Mouse (Mus musculus): Measurements from ENCODE around the gene Fancf. TPM values are rescaled to one million over a fixed set of nuclear protein-coding genes. Genes with fewer than 3 reads are reported as not detected.

Fancf gene
- 10.6 and 14.4 TPM in 2 replicates for polyA plus RNA-seq (2012; rRNA removed)

GRCm38 (mm10) chr7:51862097-51862492 is at the start of gene Fancf:
TSS of gene Fancf (minus strand) at chr7:51862267.
- Histone ChIP-seq H3K4me1 (ENCODE audit: control insufficient read depth, insufficient read depth, insufficient read length, low read length) (peaks cover 6% of the 10 kb centered on the region), H3K27ac (ENCODE audit: insufficient read depth, low read depth, low read length) (peak within 1 kb of the TSS; percentile 81), H3K36me3 (ENCODE audit: control insufficient read depth, insufficient read depth, low read length) (peaks cover 2% of the 10 kb centered on the region), H3K27me3 (ENCODE audit: control insufficient read depth, insufficient read depth, low read length) (no peaks in the 10 kb centered on the region), H3K4me3 (ENCODE audit: low read depth, low read length) (peak within 1 kb of the TSS; percentile 84)
- under 1% methylated on average over 43 of the region's 43 CpGs for WGBS
- no peak for TF ChIP-seq CTCF (IDR thresholded peaks at IDR 0.05; ENCODE audit: extremely low read depth, insufficient read length, insufficient replicate concordance, low read depth, low read length)
- 0 out of 2 replicates have a peak, but pooled peaks have one; percentile 33 for TF ChIP-seq POLR2A (IDR thresholded peaks at IDR 0.05; ENCODE audit: low read depth, low read length)

- H3K36me3 ChIP-seq (ENCODE audit: control insufficient read depth, insufficient read depth, low read length) = no peaks in the 10 kb centered on the region
- H3K27me3 ChIP-seq (ENCODE audit: control insufficient read depth, insufficient read depth, low read length) = no peaks in the 10 kb centered on the region
- no peak for TF ChIP-seq POLR2A (IDR thresholded peaks at IDR 0.05; ENCODE audit: low read depth, low read length)
- TF ChIP-seq CTCF (IDR thresholded peaks at IDR 0.05; ENCODE audit: extremely low read depth, insufficient read length, insufficient replicate concordance, low read depth, low read length) = no peak
- H3K4me1 ChIP-seq (ENCODE audit: control insufficient read depth, insufficient read depth, insufficient read length, low read length) = no peaks in the 10 kb centered on the region
- no peak overlapping the region for H3K27ac ChIP-seq (ENCODE audit: insufficient read depth, low read depth, low read length)
- 68% methylated on average over 6 of the region's 6 CpGs for WGBS
- no peak overlapping the region for H3K4me3 ChIP-seq (ENCODE audit: low read depth, low read length)
Measured at GRCm38 (mm10) chr7:51899066-51899465, 37.0 kb upstream of the Fancf start.

GRCm38 (mm10) chr7:51894939-51895338 is 32.9 kb upstream of the Fancf start:
- WGBS = 82% methylated on average over 2 of the region's 2 CpGs
- no peak for TF ChIP-seq CTCF (IDR thresholded peaks at IDR 0.05; ENCODE audit: extremely low read depth, insufficient read length, insufficient replicate concordance, low read depth, low read length)
- no peak for TF ChIP-seq POLR2A (IDR thresholded peaks at IDR 0.05; ENCODE audit: low read depth, low read length)
- H3K4me3 ChIP-seq (ENCODE audit: low read depth, low read length) = no peak overlapping the region

GRCm38 (mm10) chr7:51894133-51894801 is 32.2 kb upstream of the Fancf start:
- 81% methylated on average over 4 of the region's 4 CpGs for WGBS
- H3K27ac ChIP-seq (ENCODE audit: insufficient read depth, low read depth, low read length) = no peak overlapping the region
- H3K4me1 ChIP-seq (ENCODE audit: control insufficient read depth, insufficient read depth, insufficient read length, low read length) = no peaks in the 10 kb centered on the region
- H3K27me3 ChIP-seq (ENCODE audit: control insufficient read depth, insufficient read depth, low read length) = no peaks in the 10 kb centered on the region
- TF ChIP-seq CTCF (IDR thresholded peaks at IDR 0.05; ENCODE audit: extremely low read depth, insufficient read length, insufficient replicate concordance, low read depth, low read length) = no peak
- TF ChIP-seq POLR2A (IDR thresholded peaks at IDR 0.05; ENCODE audit: low read depth, low read length) = no peak
- H3K4me3 ChIP-seq (ENCODE audit: low read depth, low read length) = no peak overlapping the region
- no peaks in the 10 kb centered on the region for H3K36me3 ChIP-seq (ENCODE audit: control insufficient read depth, insufficient read depth, low read length)

More at GRCm38 (mm10) chr7:51894939-51895338, 32.9 kb upstream of the Fancf start:
- no peaks in the 10 kb centered on the region for H3K36me3 ChIP-seq (ENCODE audit: control insufficient read depth, insufficient read depth, low read length)
- no peaks in the 10 kb centered on the region for H3K4me1 ChIP-seq (ENCODE audit: control insufficient read depth, insufficient read depth, insufficient read length, low read length)
- H3K27me3 ChIP-seq (ENCODE audit: control insufficient read depth, insufficient read depth, low read length) = no peaks in the 10 kb centered on the region
- no peak overlapping the region for H3K27ac ChIP-seq (ENCODE audit: insufficient read depth, low read depth, low read length)

GRCm38 (mm10) chr7:51893008-51893407 is 30.9 kb upstream of the Fancf start:
- Histone ChIP-seq H3K4me3 (ENCODE audit: low read depth, low read length) (no peak overlapping the region), H3K4me1 (ENCODE audit: control insufficient read depth, insufficient read depth, insufficient read length, low read length) (no peaks in the 10 kb centered on the region), H3K27ac (ENCODE audit: insufficient read depth, low read depth, low read length) (no peak overlapping the region), H3K27me3 (ENCODE audit: control insufficient read depth, insufficient read depth, low read length) (no peaks in the 10 kb centered on the region), H3K36me3 (ENCODE audit: control insufficient read depth, insufficient read depth, low read length) (no peaks in the 10 kb centered on the region)
- TF ChIP-seq POLR2A (IDR thresholded peaks at IDR 0.05; ENCODE audit: low read depth, low read length) (no peak), CTCF (IDR thresholded peaks at IDR 0.05; ENCODE audit: extremely low read depth, insufficient read length, insufficient replicate concordance, low read depth, low read length) (no peak)
- WGBS = 43% methylated on average over 4 of the region's 4 CpGs

GRCm38 (mm10) chr7:51892224-51892965 is 30.3 kb upstream of the Fancf start:
- WGBS = 90% methylated on average over 1 of the region's 1 CpGs
- Histone ChIP-seq H3K4me3 (ENCODE audit: low read depth, low read length) (no peak overlapping the region), H3K36me3 (ENCODE audit: control insufficient read depth, insufficient read depth, low read length) (no peaks in the 10 kb centered on the region), H3K27me3 (ENCODE audit: control insufficient read depth, insufficient read depth, low read length) (no peaks in the 10 kb centered on the region), H3K27ac (ENCODE audit: insufficient read depth, low read depth, low read length) (no peak overlapping the region), H3K4me1 (ENCODE audit: control insufficient read depth, insufficient read depth, insufficient read length, low read length) (peaks cover 3% of the 10 kb centered on the region; the same call in 1 of the 2 replicates)
- TF ChIP-seq CTCF (IDR thresholded peaks at IDR 0.05; ENCODE audit: extremely low read depth, insufficient read length, insufficient replicate concordance, low read depth, low read length) = no peak
- TF ChIP-seq POLR2A (IDR thresholded peaks at IDR 0.05; ENCODE audit: low read depth, low read length) = no peak

GRCm38 (mm10) chr7:51889601-51890000 is 27.5 kb upstream of the Fancf start:
- Histone ChIP-seq H3K27me3 (ENCODE audit: control insufficient read depth, insufficient read depth, low read length) (no peaks in the 10 kb centered on the region), H3K36me3 (ENCODE audit: control insufficient read depth, insufficient read depth, low read length) (no peaks in the 10 kb centered on the region), H3K27ac (ENCODE audit: insufficient read depth, low read depth, low read length) (no peak overlapping the region), H3K4me3 (ENCODE audit: low read depth, low read length) (no peak overlapping the region), H3K4me1 (ENCODE audit: control insufficient read depth, insufficient read depth, insufficient read length, low read length) (peaks cover 7% of the 10 kb centered on the region; the same call in 1 of the 2 replicates)
- no peak for TF ChIP-seq POLR2A (IDR thresholded peaks at IDR 0.05; ENCODE audit: low read depth, low read length)
- TF ChIP-seq CTCF (IDR thresholded peaks at IDR 0.05; ENCODE audit: extremely low read depth, insufficient read length, insufficient replicate concordance, low read depth, low read length) = no peak
- 86% methylated on average over 7 of the region's 7 CpGs for WGBS

All from small intestine, adult 2 months (tissue).